Mouse (Mus musculus) left cerebral cortex, postnatal 36 days (tissue): ENCODE measurements around the gene Lep. TPM values are rescaled to one million over a fixed set of nuclear protein-coding genes. Genes with fewer than 3 reads are reported as not detected.
A peak's percentile ranks its signal among the peaks of the same experiment; 100 is the strongest.

Experiments
- DNase-seq, 2 experiments: peaks; one replicate each; pipeline ENCODE4 v3.0.0; 2021 to 2022; ENCODE audit warnings: low spot score in 2 of 2, mixed read lengths in 1 of 2
- intact Hi-C: fragments of 180-260 bp; cut with DNase I; formaldehyde crosslinking; loops from one replicate; pipeline ENCODE4 v1.15.1; 2025
- total RNA-seq, 2 experiments: library from RNA; stranded (reverse); gene quantifications; 2 replicates each; pipeline ENCODE4 v1.2.3; 2021

Lep gene
- total RNA-seq = not detected

GRCm38 (mm10) chr6:29059846-29060685 is at the start of gene Lep:
Lep (plus strand) TSS chr6:29060220.
- intact Hi-C loops = no loop called here
- DNase-seq = no peak

- intact Hi-C loops = no loop called here
- DNase-seq = no peak
Observed at GRCm38 (mm10) chr6:29011651-29012050, 48.4 kb upstream of the Lep start.

GRCm38 (mm10) chr6:29013216-29013615 is 46.8 kb upstream of the Lep start:
- DNase-seq = no peak
- intact Hi-C loops = no loop called here

- DNase-seq = no peak
- intact Hi-C loops = no loop called here
Observed at GRCm38 (mm10) chr6:29016891-29017412, 43.1 kb upstream of the Lep start.

- DNase-seq = no peak
- intact Hi-C loops = loop anchor here (5.0 kb wide), 1 partner anchor 38 kb away; no protein-coding TSS in a partner anchor
Observed at GRCm38 (mm10) chr6:29019756-29020720, 40.0 kb upstream of the Lep start.

- intact Hi-C loops = loop anchor here (5.0 kb wide), 1 partner anchor 39 kb away; no protein-coding TSS in a partner anchor
- no peak for DNase-seq
Observed at GRCm38 (mm10) chr6:29020937-29021336, 39.1 kb upstream of the Lep start.

- intact Hi-C loops = loop anchor here (5.0 kb wide), 1 partner anchor 39 kb away; no protein-coding TSS in a partner anchor
- no peak for DNase-seq
Observed at GRCm38 (mm10) chr6:29021501-29021900, 38.5 kb upstream of the Lep start.

- intact Hi-C loops = loop anchor here (2.0 to 5.0 kb wide), 3 partner anchors 40 to 185 kb away; no protein-coding TSS in a partner anchor
- DNase-seq = no peak
Observed at GRCm38 (mm10) chr6:29022115-29022514, 37.9 kb upstream of the Lep start.

- intact Hi-C loops = loop anchor here (2.0 to 5.0 kb wide), 3 partner anchors 41 to 187 kb away; no protein-coding TSS in a partner anchor
- peak in 1 of 2 experiments; percentile 52 for DNase-seq
Observed at GRCm38 (mm10) chr6:29023206-29023967, 36.6 kb upstream of the Lep start.

GRCm38 (mm10) chr6:29024000-29024417 is 36.0 kb upstream of the Lep start:
- DNase-seq = peak; percentile 68 to 70
- intact Hi-C loops = loop anchor here (2.0 to 5.0 kb wide), 4 partner anchors 42 to 491 kb away; no protein-coding TSS in a partner anchor

GRCm38 (mm10) chr6:29025796-29026482 is 34.1 kb upstream of the Lep start:
- DNase-seq = no peak
- intact Hi-C loops = loop anchor here (2.0 kb wide), 1 partner anchor 493 kb away; no protein-coding TSS in a partner anchor

GRCm38 (mm10) chr6:29026766-29027165 is 33.3 kb upstream of the Lep start:
- no peak for DNase-seq
- intact Hi-C loops = no loop called here

- DNase-seq = no peak
Observed at GRCm38 (mm10) chr6:29028129-29028528, 31.9 kb upstream of the Lep start.

GRCm38 (mm10) chr6:29029521-29029920 is 30.5 kb upstream of the Lep start:
- intact Hi-C loops = no loop called here
- no peak for DNase-seq

More at GRCm38 (mm10) chr6:29028129-29028528, 31.9 kb upstream of the Lep start:
- intact Hi-C loops = no loop called here

GRCm38 (mm10) chr6:29031216-29031615 is 28.8 kb upstream of the Lep start:
- intact Hi-C loops = loop anchor here (10.0 kb wide), 1 partner anchor 114 kb away; no protein-coding TSS in a partner anchor
- no peak for DNase-seq

GRCm38 (mm10) chr6:29031704-29032310 is 28.2 kb upstream of the Lep start:
- intact Hi-C loops = loop anchor here (10.0 kb wide), 1 partner anchor 113 kb away; no protein-coding TSS in a partner anchor
- no peak for DNase-seq

- DNase-seq = no peak
- intact Hi-C loops = loop anchor here (10.0 kb wide), 1 partner anchor 112 kb away; no protein-coding TSS in a partner anchor
Observed at GRCm38 (mm10) chr6:29032411-29032810, 27.6 kb upstream of the Lep start.
